Mouse (Mus musculus): ENCODE measurements around the gene Wdr66. TPM values are rescaled to one million over a fixed set of nuclear protein-coding genes. Genes with fewer than 3 reads are reported as not detected.

Gene Wdr66
- polyA plus RNA-seq, 1 experiment: 0.89 TPM

GRCm38 (mm10) chr5:123268477-123269474 is 16.9 kb downstream of the Wdr66 start:
- Histone ChIP-seq H3K27me3 (ENCODE audit: control insufficient read depth, insufficient read depth, low read length) (no peaks in the 10 kb centered on the region), H3K4me3 (ENCODE audit: extremely low read depth, insufficient read depth, insufficient read length) (no peak overlapping the region), H3K4me1 (ENCODE audit: control insufficient read depth, insufficient read depth, insufficient read length) (no peaks in the 10 kb centered on the region), H3K36me3 (ENCODE audit: control insufficient read depth, insufficient read depth, low read length) (no peaks in the 10 kb centered on the region), H3K27ac (ENCODE audit: insufficient read depth, low read length) (no peak overlapping the region)
- DNase-seq (ENCODE audit: low read depth in 1 of 2, low spot score in 2 of 2): no peak
- 89% methylated on average over 28 of the region's 28 CpGs for WGBS
- no peak for TF ChIP-seq POLR2A (IDR thresholded peaks at IDR 0.05; ENCODE audit: low read depth, low read length)
- no peak for TF ChIP-seq CTCF (IDR thresholded peaks at IDR 0.05; ENCODE audit: extremely low read depth, insufficient read depth, insufficient read length, insufficient replicate concordance)

DNA sequence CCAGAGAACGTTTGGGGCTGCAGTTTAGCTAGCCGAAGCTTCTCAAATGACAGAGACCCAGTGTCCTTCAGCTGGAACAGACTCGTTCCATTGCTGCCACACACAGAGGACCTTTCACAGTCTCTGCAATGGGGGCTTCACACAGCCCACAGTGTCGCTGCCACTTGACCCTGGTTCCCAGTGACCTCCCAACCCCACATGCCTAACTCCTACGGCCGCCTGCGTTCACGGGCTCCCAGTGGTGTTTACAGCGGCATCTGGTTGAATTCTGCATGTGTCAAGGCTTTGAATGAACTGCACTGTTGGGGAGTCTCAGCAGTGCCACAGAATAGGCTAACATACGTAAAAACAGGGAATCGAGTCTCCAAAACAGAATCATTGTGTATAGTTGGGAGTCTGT is 19.0 kb downstream of the Wdr66 start:
- 89% methylated on average over 11 of the region's 11 CpGs for WGBS

GRCm38 (mm10) chr5:123272927-123273326 is 21.0 kb downstream of the Wdr66 start:
- TF ChIP-seq CTCF (IDR thresholded peaks at IDR 0.05; ENCODE audit: extremely low read depth, insufficient read depth, insufficient read length, insufficient replicate concordance) (no peak), POLR2A (IDR thresholded peaks at IDR 0.05; ENCODE audit: low read depth, low read length) (no peak)
- Histone ChIP-seq H3K36me3 (ENCODE audit: control insufficient read depth, insufficient read depth, low read length) (no peaks in the 10 kb centered on the region), H3K27ac (ENCODE audit: insufficient read depth, low read length) (no peak overlapping the region), H3K4me1 (ENCODE audit: control insufficient read depth, insufficient read depth, insufficient read length) (no peaks in the 10 kb centered on the region), H3K4me3 (ENCODE audit: extremely low read depth, insufficient read depth, insufficient read length) (no peak overlapping the region), H3K27me3 (ENCODE audit: control insufficient read depth, insufficient read depth, low read length) (no peaks in the 10 kb centered on the region)
- WGBS: 89% methylated on average over 5 of the region's 5 CpGs
- no peak for DNase-seq (ENCODE audit: low read depth in 1 of 2, low spot score in 2 of 2)

More for the DNA sequence above, 19.0 kb downstream of the Wdr66 start:
- Histone ChIP-seq H3K4me3 (ENCODE audit: extremely low read depth, insufficient read depth, insufficient read length) (no peak overlapping the region), H3K36me3 (ENCODE audit: control insufficient read depth, insufficient read depth, low read length) (no peaks in the 10 kb centered on the region), H3K27me3 (ENCODE audit: control insufficient read depth, insufficient read depth, low read length) (no peaks in the 10 kb centered on the region), H3K4me1 (ENCODE audit: control insufficient read depth, insufficient read depth, insufficient read length) (no peaks in the 10 kb centered on the region), H3K27ac (ENCODE audit: insufficient read depth, low read length) (no peak overlapping the region)
- no peak for DNase-seq (ENCODE audit: low read depth in 1 of 2, low spot score in 2 of 2)
- TF ChIP-seq POLR2A (IDR thresholded peaks at IDR 0.05; ENCODE audit: low read depth, low read length): no peak
- no peak for TF ChIP-seq CTCF (IDR thresholded peaks at IDR 0.05; ENCODE audit: extremely low read depth, insufficient read depth, insufficient read length, insufficient replicate concordance)

DNA sequence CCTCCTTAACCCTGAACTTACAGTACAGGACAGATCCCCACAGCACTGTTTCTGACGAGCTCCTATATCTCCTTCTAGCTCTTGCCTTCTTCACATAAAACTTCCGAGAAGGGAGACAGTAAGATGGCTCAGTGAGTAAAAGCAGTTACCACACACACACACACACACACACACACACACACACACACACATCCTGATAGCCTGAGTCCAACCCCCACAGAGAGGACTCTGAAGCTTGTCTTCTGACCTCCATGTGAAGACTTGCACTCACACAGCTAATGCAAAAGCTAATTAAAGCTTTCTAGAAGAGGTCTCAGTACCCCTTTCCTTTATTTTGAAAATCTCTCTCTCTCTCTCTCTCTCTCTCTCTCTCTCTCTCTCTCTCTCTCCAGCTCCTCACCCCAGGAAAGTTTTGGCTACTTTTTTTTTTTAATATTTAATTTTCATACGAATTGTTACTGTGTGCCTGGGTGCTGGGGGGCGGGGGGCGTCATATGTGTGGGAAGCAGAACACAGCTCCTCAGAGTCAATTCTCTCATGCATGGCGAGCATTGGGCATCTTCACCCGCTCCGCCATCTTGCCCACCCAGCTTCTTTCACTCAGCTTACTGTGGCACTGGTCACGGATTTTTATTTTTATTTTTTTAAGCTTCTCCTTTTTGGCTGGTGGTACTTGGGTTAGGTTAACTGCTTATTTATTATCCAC is 24.9 kb downstream of the Wdr66 start:
- Histone ChIP-seq H3K27ac (ENCODE audit: insufficient read depth, low read length) (no peak overlapping the region), H3K4me3 (ENCODE audit: extremely low read depth, insufficient read depth, insufficient read length) (no peak overlapping the region), H3K4me1 (ENCODE audit: control insufficient read depth, insufficient read depth, insufficient read length) (no peaks in the 10 kb centered on the region), H3K27me3 (ENCODE audit: control insufficient read depth, insufficient read depth, low read length) (no peaks in the 10 kb centered on the region), H3K36me3 (ENCODE audit: control insufficient read depth, insufficient read depth, low read length) (no peaks in the 10 kb centered on the region)
- TF ChIP-seq CTCF (IDR thresholded peaks at IDR 0.05; ENCODE audit: extremely low read depth, insufficient read depth, insufficient read length, insufficient replicate concordance) (no peak), POLR2A (IDR thresholded peaks at IDR 0.05; ENCODE audit: low read depth, low read length) (no peak)
- no peak for DNase-seq (ENCODE audit: low read depth in 1 of 2, low spot score in 2 of 2)
- 86% methylated on average over 9 of the region's 9 CpGs for WGBS

- no peak for TF ChIP-seq POLR2A (IDR thresholded peaks at IDR 0.05; ENCODE audit: low read depth, low read length)
- Histone ChIP-seq H3K4me1 (ENCODE audit: control insufficient read depth, insufficient read depth, insufficient read length) (no peaks in the 10 kb centered on the region), H3K4me3 (ENCODE audit: extremely low read depth, insufficient read depth, insufficient read length) (no peak overlapping the region), H3K27ac (ENCODE audit: insufficient read depth, low read length) (no peak overlapping the region), H3K36me3 (ENCODE audit: control insufficient read depth, insufficient read depth, low read length) (no peaks in the 10 kb centered on the region), H3K27me3 (ENCODE audit: control insufficient read depth, insufficient read depth, low read length) (no peaks in the 10 kb centered on the region)
- DNase-seq (ENCODE audit: low read depth in 1 of 2, low spot score in 2 of 2): no peak
- 56% methylated on average over 7 of the region's 7 CpGs for WGBS
Measured at GRCm38 (mm10) chr5:123277342-123277701, 25.4 kb downstream of the Wdr66 start.

- no peak overlapping the region for H3K27ac ChIP-seq (ENCODE audit: insufficient read depth, low read length)
- WGBS: 90% methylated on average over 4 of the region's 4 CpGs
Measured at GRCm38 (mm10) chr5:123277704-123278103, 25.8 kb downstream of the Wdr66 start.

More at GRCm38 (mm10) chr5:123277704-123278103, 25.8 kb downstream of the Wdr66 start:
- TF ChIP-seq POLR2A (IDR thresholded peaks at IDR 0.05; ENCODE audit: low read depth, low read length) (no peak), CTCF (IDR thresholded peaks at IDR 0.05; ENCODE audit: extremely low read depth, insufficient read depth, insufficient read length, insufficient replicate concordance) (no peak)
- Histone ChIP-seq H3K4me3 (ENCODE audit: extremely low read depth, insufficient read depth, insufficient read length) (no peak overlapping the region), H3K27me3 (ENCODE audit: control insufficient read depth, insufficient read depth, low read length) (no peaks in the 10 kb centered on the region), H3K4me1 (ENCODE audit: control insufficient read depth, insufficient read depth, insufficient read length) (no peaks in the 10 kb centered on the region), H3K36me3 (ENCODE audit: control insufficient read depth, insufficient read depth, low read length) (no peaks in the 10 kb centered on the region)
- no peak for DNase-seq (ENCODE audit: low read depth in 1 of 2, low spot score in 2 of 2)

All from spleen, adult 2 months (tissue).